Mouse (Mus musculus) heart, adult 11 months (tissue): ENCODE measurements around the gene Cox14.
"Not testable (repeated sequence)": the region's sequence is repeated elsewhere in the genome, so short reads cannot be mapped to it uniquely, and the experiment has no call there.

ENCODE experiments used
- DNase-seq: peaks from one replicate; pipeline ENCODE4 v3.0.0; 2022

Gene Cox14

GRCm38 (mm10) chr15:99728211-99728610 is 2.8 kb downstream of the Cox14 start:
- peak; percentile 92 for DNase-seq

- DNase-seq = no peak
These were observed 3.8 kb downstream of the Cox14 start for GRCm38 (mm10) chr15:99729056-99729783.

DNA sequence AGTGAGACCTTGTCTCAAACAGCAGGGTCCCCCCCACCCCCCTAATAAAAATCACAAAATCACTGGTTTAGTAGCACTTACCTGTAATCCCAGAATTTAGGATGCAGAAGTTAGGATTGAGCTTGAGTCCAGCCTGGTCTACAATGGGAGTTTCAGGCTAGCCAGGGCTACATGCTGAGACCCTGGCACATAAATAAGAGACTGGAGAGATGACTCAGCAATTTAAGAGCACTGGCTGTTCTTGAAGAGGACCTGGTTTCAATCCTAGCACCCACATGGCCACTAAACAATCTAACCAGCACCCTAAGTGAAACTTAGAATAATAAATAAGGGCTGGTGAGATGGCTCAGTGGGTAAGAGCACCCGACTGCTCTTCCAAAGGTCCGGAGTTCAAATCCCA is 5.7 kb downstream of the Cox14 start:
- no peak for DNase-seq

GRCm38 (mm10) chr15:99731678-99732077 is 6.3 kb downstream of the Cox14 start:
- no peak for DNase-seq

- no peak for DNase-seq
These were observed 7.8 kb downstream of the Cox14 start for GRCm38 (mm10) chr15:99733186-99733585.

DNA sequence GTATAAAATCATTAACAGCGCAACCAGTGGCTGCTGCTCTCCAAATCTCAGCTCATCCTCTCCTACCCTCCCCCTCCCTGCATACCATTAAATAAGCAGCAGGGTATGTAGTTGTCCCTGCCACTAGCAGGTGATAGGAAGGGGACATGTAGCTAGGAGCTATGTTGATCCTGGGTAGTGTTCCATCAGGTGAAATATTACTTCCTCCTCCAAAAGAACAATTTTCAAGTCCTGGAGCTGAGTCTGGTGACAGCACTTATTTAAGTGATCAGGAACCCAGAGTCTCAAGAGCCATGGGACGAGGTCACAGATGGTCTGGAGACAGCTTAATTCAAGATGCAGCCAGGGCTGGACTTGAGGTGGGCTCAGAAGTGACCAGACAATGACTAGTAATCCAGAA is 10.2 kb downstream of the Cox14 start:
- peak; percentile 100 for DNase-seq

- no peak for DNase-seq
These were observed 11.3 kb downstream of the Cox14 start for GRCm38 (mm10) chr15:99736675-99737074.

DNA sequence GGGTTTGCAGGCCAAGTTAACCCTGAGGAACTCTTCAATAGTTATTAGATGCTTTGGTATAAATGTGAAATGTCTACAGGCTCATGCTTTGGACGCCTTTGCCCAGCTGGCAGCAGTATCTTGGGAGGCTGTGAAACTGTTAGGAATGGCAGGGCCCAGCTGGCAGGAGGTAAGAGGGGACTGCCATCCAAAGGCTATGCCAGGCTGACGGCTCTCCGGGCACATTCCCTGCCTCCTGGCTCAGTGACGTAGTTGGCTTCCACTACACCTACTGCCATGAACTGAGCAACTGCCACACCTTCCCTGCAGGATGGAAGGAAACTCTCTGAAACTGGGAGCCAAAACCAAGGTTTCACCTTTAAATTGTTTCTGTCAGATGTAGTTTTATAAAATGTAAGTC is 14.8 kb downstream of the Cox14 start:
- DNase-seq = peak; percentile 93

GRCm38 (mm10) chr15:99754204-99754603 is 28.8 kb downstream of the Cox14 start:
- no peak for DNase-seq

- no peak for DNase-seq
These were observed 42.0 kb downstream of the Cox14 start for GRCm38 (mm10) chr15:99767467-99767866.

- DNase-seq = no peak
These were observed 43.3 kb downstream of the Cox14 start for GRCm38 (mm10) chr15:99768761-99769160.

DNA sequence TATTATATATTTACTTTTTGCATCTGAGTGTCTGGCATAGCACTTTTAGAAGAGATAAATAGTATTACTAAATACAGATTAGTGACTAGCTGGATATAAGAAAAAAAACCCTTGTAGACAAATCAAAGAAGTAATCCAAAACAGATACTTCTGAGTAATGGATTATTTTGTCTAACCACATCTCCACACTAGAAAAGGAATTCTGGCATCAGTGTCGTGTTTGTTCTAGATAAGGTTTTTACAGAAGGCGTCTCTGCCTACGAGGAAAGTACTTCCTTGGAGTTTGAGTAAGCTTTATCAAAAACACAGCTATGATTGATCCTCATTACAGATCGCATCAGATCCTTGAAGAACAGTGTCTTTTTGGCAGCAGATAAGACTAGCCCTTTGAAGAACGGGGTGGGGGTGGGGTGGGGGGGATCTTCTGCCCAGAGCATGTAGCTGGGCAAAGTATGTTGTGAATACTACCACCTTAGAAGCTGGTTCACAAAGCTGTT is 45.6 kb downstream of the Cox14 start:
- DNase-seq = no peak

DNA sequence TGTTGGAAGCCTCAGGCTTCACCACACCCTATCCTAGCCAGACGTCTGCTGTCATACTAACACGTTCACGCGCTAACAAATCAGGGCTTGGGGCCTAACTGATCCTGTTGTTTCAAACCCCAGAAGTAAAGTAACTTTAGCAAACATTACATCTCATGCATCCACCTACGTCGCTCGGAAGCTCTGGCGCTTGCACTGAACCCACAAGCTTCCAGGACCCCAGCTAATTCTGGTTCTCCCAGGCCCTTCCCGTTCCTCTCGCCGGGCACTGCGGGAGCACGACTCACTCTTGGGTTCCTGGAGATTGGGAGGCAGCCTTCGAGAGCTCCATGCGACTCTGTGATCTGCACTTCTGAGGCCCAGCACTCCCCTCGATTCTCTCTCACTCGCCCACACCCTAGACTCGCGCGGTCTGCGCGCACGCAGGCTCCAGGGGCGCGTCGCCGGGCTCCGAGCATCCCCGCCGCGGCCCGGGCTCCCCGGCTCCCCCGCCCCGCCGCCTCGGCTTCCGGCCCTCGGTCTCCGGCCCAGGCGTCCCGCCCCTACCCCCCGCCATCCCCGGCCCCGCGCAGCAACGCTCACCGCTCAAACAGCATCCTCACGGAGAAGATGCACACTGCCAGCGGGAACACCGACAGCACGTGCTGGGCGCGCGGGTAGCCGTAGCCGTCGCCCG is 46.3 kb downstream of the Cox14 start:
- DNase-seq = peak; percentile 90

DNA sequence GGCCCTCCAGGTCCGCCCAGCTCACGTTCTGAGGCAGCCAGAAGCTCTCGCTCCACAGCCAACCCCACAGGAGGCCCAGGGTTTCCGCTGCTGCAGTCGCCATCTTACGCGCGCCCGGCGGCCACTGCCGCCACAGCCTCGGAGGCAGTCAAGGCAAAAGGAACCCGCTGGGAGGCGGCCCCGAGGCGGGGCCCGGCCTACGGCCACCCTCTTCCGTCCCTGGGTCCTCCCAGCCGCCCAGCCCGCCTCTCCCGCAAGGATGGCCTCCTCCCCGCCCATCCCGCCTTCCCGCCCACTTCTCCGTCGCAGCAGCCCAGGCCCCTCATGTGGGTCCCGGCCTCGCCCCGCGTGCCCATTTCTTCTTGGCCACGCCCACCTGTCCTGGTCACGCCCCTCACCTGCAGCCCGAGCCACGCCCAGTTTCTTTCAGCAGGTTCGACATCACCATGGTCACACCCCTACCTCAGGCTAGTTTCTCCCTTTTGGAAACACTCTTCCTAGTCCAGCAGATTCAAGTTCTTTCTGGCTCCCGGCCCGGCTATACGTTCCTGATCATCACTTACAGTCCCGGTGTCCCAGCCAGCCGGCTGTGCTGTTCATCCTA is 47.0 kb downstream of the Cox14 start:
- peak; percentile 99 for DNase-seq

- not testable (repeated sequence) for DNase-seq
These were observed 47.3 kb downstream of the Cox14 start, which contains the start of gene Cers5 for GRCm38 (mm10) chr15:99772881-99772924. Gene Cers5 (minus strand): TSS chr15:99772885.

- peak; percentile 90 for DNase-seq
These were observed 47.5 kb downstream of the Cox14 start for GRCm38 (mm10) chr15:99772925-99773324.
